Mouse (Mus musculus) stomach, embryonic 16.5 days (tissue): ENCODE data around the gene Slx1b. TPM values are rescaled to one million over a fixed set of nuclear protein-coding genes. Genes with fewer than 3 reads are reported as not detected.

Experiments
- ATAC-seq: fragments of 200-750 bp; cut with Nextera tagmentation; 2 replicates; pipeline ENCODE4 v1.8.0; 2017; ENCODE audit warnings: moderate number of reproducible peaks, moderate TSS enrichment; ENCODE audit not compliant: insufficient read depth, low FRiP score
- H3K27ac ChIP-seq: fragments of 300-500 bp; sonication (generic); 2 replicates; pipeline ENCODE4 v1.5.1; 2014; ENCODE audit warnings: low read length
- H3K27me3 ChIP-seq: fragments of 300-500 bp; sonication (generic); 2 replicates; pipeline ENCODE4 v1.6.1; 2014; ENCODE audit warnings: low read length, control low read depth, mixed read lengths; ENCODE audit not compliant: control insufficient read depth, insufficient read depth
- H3K36me3 ChIP-seq: fragments of 300-500 bp; sonication (generic); 2 replicates; pipeline ENCODE4 v1.6.1; 2014; ENCODE audit warnings: low read length; ENCODE audit not compliant: control insufficient read depth, insufficient read depth
- H3K4me1 ChIP-seq: fragments of 300-500 bp; sonication (generic); 2 replicates; pipeline ENCODE4 v1.6.1; 2014; ENCODE audit warnings: low read length, control low read depth, mixed read lengths; ENCODE audit not compliant: control insufficient read depth, insufficient read depth
- H3K4me2 ChIP-seq: fragments of 300-500 bp; sonication (generic); 2 replicates; pipeline ENCODE4 v1.6.1; 2014; ENCODE audit warnings: low read depth, low read length, mixed read lengths
- H3K4me3 ChIP-seq: fragments of 300-500 bp; sonication (generic); replicated peaks from 2 replicates; pipeline ENCODE4 v1.5.1; 2014; ENCODE audit warnings: mild to moderate bottlenecking, low read length
- H3K9ac ChIP-seq: fragments of 300-500 bp; sonication (generic); 2 replicates; pipeline ENCODE4 v1.6.1; 2014; ENCODE audit warnings: low read length
- H3K9me3 ChIP-seq: fragments of 300-500 bp; sonication (generic); replicated peaks from 2 replicates; pipeline ENCODE4 v1.6.1; 2016; ENCODE audit warnings: low read length, control low read depth; ENCODE audit not compliant: control insufficient read depth
- WGBS: fragments of 180-500 bp; shearing (Covaris S2); extraction: QIAGEN DNeasy Blood & Tissue Kit; methylation state at CpG from one replicate; pipeline ENCODE4 v1.1.7; 2014; 5-methylcytosine and 5-hydroxymethylcytosine counted together
- polyA plus RNA-seq: library from polyadenylated mRNA; unstranded; fragments of >200 nt; fragmentation: Nextera tagmentation; extraction: Ambion mirVana; gene quantifications from 2 replicates; pipeline ENCODE4 v1.2.1, GENCODE M21; 2015

The Slx1b gene
- polyA plus RNA-seq, 1 experiment from 2014 or later, result 9.5 TPM

DNA sequence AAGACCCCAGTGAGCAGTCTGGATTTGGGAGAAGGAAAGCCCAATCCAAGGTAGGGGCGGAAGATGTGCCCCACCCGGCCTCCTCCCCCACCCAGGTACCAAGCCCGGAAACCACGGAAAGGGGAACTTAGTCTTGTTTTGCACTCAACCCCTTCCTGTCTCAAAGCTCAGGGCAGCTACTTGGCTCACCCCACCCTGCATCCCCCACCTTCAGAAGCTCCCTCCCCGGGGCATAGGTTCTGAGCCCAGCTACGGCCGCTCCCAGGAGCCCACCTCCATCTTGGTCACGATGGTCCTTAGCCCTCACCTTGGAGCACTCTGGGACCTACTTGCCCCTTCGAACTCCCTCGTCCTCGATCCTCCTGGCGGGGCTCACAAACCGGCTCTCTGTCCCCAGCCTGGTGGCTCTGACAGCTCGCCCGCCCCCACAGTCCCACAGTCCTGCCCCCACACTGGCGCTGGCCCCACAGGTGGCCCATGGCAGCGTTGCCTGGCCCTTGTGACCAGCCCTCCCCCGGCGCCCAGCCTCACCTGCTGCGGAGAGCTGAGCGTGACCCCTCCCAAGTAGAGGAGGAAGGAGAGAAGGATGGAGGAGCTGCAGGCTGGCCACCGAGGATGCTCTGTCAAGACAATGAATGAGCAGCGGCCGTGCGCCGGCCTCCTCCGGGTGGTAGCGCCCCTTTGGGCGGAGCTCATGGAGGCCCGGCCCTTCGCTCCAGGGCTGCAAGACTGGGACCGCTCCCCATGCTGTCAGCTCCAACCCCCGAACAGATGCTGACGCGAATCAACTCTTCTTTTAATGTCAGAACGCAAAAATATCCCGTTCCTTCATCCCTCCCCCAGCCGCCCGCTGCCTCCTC lies 8.8 kb upstream of the Slx1b start:
- H3K27me3 ChIP-seq, result peaks cover 10% of the 10 kb centered on the region; the same call in 1 of the 2 replicates
- 0 out of 2 replicates have a peak, but pooled peaks cover 3% of the 10 kb centered on the region for H3K9me3 ChIP-seq
- H3K9ac ChIP-seq, result peak overlapping the region; percentile 66
- H3K4me2 ChIP-seq, result peak overlapping the region; percentile 76
- WGBS, result 2% methylated on average over 39 of the region's 39 CpGs
- peaks cover 16% of the 10 kb centered on the region for H3K4me1 ChIP-seq
- ATAC-seq, result peak; percentile 68; the same call in 1 of the 2 replicates
- no peaks in the 10 kb centered on the region for H3K36me3 ChIP-seq
- H3K4me3 ChIP-seq, result peak overlapping the region; percentile 46
- H3K27ac ChIP-seq, result peak overlapping the region; percentile 24; the same call in 1 of the 2 replicates

DNA sequence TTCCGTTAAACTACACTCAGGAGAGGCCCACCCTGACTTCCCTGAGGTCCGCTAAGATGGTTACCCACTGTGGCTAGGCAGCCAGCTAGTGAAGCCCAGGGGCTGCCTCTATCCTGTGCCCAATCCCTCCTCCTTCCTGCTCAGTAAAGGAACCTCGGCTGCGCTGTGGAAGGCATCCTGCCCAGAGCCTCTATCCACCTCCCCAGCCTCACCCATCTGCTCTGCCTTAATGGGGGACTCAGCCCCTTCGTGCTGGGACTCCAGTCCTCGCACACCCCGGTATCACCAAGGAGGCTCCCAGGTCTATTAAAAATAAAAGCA lies 8.1 kb upstream of the Slx1b start:
- Histone ChIP-seq H3K27me3 (peaks cover 10% of the 10 kb centered on the region; the same call in 1 of the 2 replicates), H3K36me3 (no peaks in the 10 kb centered on the region), H3K4me3 (peak overlapping the region; percentile 46), H3K9ac (peak overlapping the region; percentile 51), H3K27ac (peak overlapping the region; percentile 17; the same call in 1 of the 2 replicates), H3K4me2 (no peak overlapping the region), H3K4me1 (peaks cover 16% of the 10 kb centered on the region), H3K9me3 (no peaks in the 10 kb centered on the region)
- 23% methylated on average over 7 of the region's 7 CpGs for WGBS
- ATAC-seq, result no peak

DNA sequence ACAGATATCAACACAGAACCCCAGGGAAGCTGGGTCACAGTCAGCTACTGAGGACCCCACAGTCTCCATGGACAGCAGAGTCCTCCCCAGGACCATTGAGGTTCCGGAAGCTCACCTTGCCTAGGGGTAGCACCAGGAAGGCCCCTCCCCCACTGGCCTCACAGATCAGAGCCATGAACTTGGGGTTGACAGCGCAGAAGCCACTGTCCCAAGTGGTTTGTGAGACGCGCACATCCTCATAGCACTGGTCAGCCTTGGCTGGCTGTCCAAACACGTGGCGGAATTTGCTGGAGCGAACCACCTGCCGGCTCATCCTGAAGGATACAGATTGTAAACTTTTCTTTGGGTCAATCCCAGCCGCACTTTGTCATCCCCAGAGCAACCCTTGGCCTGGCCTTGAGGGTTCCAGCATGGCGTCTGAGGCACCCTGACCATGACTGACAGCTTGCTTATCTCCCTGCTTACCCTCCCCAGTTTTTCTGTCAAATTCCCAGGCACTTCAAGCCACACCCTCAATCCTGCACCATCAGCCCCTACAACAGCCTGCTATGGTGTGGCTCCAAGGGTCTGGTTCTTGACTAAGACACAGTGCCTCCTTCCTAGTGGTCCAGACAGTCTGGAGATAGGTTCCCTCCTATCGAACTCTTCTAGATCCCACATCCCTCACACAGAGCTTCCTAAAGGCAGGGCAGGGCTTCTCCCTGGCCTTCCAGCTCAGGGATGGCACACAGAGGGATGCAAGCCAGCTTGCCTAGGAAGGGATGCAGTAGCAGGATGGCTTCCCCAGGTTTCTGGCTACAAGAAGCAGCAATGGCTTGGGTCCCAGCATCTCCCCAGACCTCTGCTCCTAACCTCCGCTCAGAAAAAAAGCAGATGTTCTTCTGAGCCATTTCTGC lies 7.5 kb upstream of the Slx1b start:
- Histone ChIP-seq H3K4me3 (peak overlapping the region; percentile 46), H3K27me3 (peaks cover 10% of the 10 kb centered on the region; the same call in 1 of the 2 replicates), H3K4me2 (no peak overlapping the region), H3K4me1 (peaks cover 16% of the 10 kb centered on the region), H3K9me3 (no peaks in the 10 kb centered on the region), H3K36me3 (no peaks in the 10 kb centered on the region), H3K27ac (peak overlapping the region; percentile 17; the same call in 1 of the 2 replicates), H3K9ac (peak overlapping the region; percentile 51)
- ATAC-seq, result no peak
- WGBS, result 67% methylated on average over 12 of the region's 12 CpGs

GRCm38 (mm10) chr7:126702358-126702757 lies 6.8 kb upstream of the Slx1b start:
- Histone ChIP-seq H3K9me3 (no peaks in the 10 kb centered on the region), H3K27me3 (peaks cover 10% of the 10 kb centered on the region; the same call in 1 of the 2 replicates), H3K27ac (peak overlapping the region; percentile 17), H3K4me2 (no peak overlapping the region), H3K9ac (peak overlapping the region; percentile 18), H3K4me3 (0 out of 2 replicates have a peak overlapping the region, but pooled peaks have one; percentile 8), H3K4me1 (peaks cover 16% of the 10 kb centered on the region), H3K36me3 (no peaks in the 10 kb centered on the region)
- ATAC-seq, result no peak
- WGBS, result 63% methylated on average over 6 of the region's 6 CpGs

- H3K4me3 ChIP-seq, result peak overlapping the region; percentile 8; the same call in 1 of the 2 replicates
- peaks cover 10% of the 10 kb centered on the region; the same call in 1 of the 2 replicates for H3K27me3 ChIP-seq
- H3K9ac ChIP-seq, result peak overlapping the region; percentile 18; the same call in 1 of the 2 replicates
Observed at GRCm38 (mm10) chr7:126701559-126702357, 6.2 kb upstream of the Slx1b start.

GRCm38 (mm10) chr7:126701070-126701469 lies 5.5 kb upstream of the Slx1b start:
- H3K4me2 ChIP-seq, result peak overlapping the region; percentile 38
- H3K9ac ChIP-seq, result no peak overlapping the region; the same call in 1 of the 2 replicates
- no peak overlapping the region for H3K27ac ChIP-seq
- ATAC-seq, result peak; percentile 42; the same call in 1 of the 2 replicates
- under 1% methylated on average over 11 of the region's 11 CpGs for WGBS
- H3K9me3 ChIP-seq, result no peaks in the 10 kb centered on the region
- H3K4me3 ChIP-seq, result no peak overlapping the region; the same call in 1 of the 2 replicates
- no peaks in the 10 kb centered on the region for H3K36me3 ChIP-seq
- H3K27me3 ChIP-seq, result peaks cover 10% of the 10 kb centered on the region; the same call in 1 of the 2 replicates
- H3K4me1 ChIP-seq, result peaks cover 24% of the 10 kb centered on the region

More at GRCm38 (mm10) chr7:126701559-126702357, 6.2 kb upstream of the Slx1b start:
- Histone ChIP-seq H3K36me3 (no peaks in the 10 kb centered on the region), H3K4me1 (peaks cover 20% of the 10 kb centered on the region), H3K27ac (peak overlapping the region; percentile 15; the same call in 1 of the 2 replicates), H3K9me3 (no peaks in the 10 kb centered on the region), H3K4me2 (peak overlapping the region; percentile 38)
- ATAC-seq, result no peak
- 54% methylated on average over 24 of the region's 24 CpGs for WGBS

- Histone ChIP-seq H3K4me3 (no peak overlapping the region), H3K9me3 (no peaks in the 10 kb centered on the region)
- 79% methylated on average over 25 of the region's 25 CpGs for WGBS
Observed at GRCm38 (mm10) chr7:126700063-126701015, 4.8 kb upstream of the Slx1b start.

More at GRCm38 (mm10) chr7:126700063-126701015, 4.8 kb upstream of the Slx1b start:
- Histone ChIP-seq H3K36me3 (no peaks in the 10 kb centered on the region), H3K27ac (no peak overlapping the region), H3K4me1 (peaks cover 24% of the 10 kb centered on the region), H3K27me3 (peaks cover 10% of the 10 kb centered on the region; the same call in 1 of the 2 replicates), H3K9ac (no peak overlapping the region), H3K4me2 (peak overlapping the region; percentile 38; the same call in 1 of the 2 replicates)
- peak; percentile 2; the same call in 1 of the 2 replicates for ATAC-seq
